Mouse (Mus musculus): ENCODE results near the gene Axin1. TPM values are rescaled to one million over a fixed set of nuclear protein-coding genes. Genes with fewer than 3 reads are reported as not detected.

Axin1 gene
- total and polyA plus RNA-seq, 3 experiments = 27.8 to 38.8 (median 28.5) TPM

DNA sequence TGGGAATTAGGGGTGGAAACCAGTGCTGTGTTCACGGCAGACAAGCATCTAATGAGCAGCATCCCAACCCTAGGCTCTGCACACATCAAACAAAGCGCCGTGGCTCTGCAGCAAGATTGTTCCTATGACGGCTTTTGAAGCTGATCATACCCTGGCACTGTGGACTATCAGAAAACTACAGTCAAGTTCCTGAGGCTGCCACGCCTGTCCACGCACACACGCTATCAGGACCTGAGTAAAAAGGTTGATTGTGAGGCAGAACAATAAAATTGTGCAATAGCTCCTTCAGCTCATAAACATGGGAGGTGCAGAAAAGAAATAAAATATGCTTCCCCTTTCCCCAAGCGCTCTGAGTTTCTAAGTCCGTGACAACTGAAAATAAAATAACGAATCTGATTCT is 99.2 kb downstream of the Axin1 start:
- peaks cover 0 to 14% of the 10 kb centered on the region in 2 experiments for H3K4me1 ChIP-seq (ENCODE audit: control insufficient read depth in 1 of 2, insufficient read depth in 2 of 2)

DNA sequence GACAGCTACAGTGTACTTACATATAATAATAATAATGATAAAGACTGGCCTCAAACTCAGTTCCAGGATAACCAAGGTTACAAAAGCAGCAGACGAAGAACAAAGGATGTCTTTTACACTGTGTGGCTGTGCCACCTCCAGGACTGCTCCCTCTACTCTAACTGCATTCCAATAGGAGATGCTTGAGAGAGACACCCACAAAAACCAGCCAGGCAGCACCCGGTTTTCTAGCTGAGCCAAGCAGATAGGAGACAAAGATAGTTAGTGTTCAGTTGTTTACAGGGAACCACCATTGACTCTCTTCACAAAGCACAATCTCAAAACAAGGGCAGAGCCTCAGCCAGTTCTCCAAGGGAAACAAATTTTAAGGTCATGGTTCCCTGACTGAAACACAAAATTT is 101.1 kb downstream of the Axin1 start:
- no peak overlapping the region for H3K4me2 ChIP-seq (ENCODE audit: insufficient read depth, low read depth, poor library complexity, severe bottlenecking)
- H3K9ac ChIP-seq (ENCODE audit: insufficient read depth, low read depth) = no peak overlapping the region
- H3K4me1 ChIP-seq (ENCODE audit: control insufficient read depth in 1 of 2, insufficient read depth in 2 of 2) = peaks cover 0 to 22% of the 10 kb centered on the region in 2 experiments
- H3K27me3 ChIP-seq (replicated peaks) = no peaks in the 10 kb centered on the region
- no peak for TF ChIP-seq HCFC1 (IDR thresholded peaks at IDR 0.05; ENCODE audit: low read depth, low read length)
- H3K9me3 ChIP-seq (replicated peaks; ENCODE audit: low read length) = no peaks in the 10 kb centered on the region
- in situ Hi-C loops (cut with MboI; ENCODE audit: low pct_ligation_motif_present, low pct_unique_long_range_greater_than_20kb, low sequenced_read_pairs) = no loop called here
- H3K79me2 ChIP-seq (replicated peaks; ENCODE audit: control insufficient read depth, extremely low read depth, insufficient read depth, poor library complexity, severe bottlenecking) = no peaks in the 10 kb centered on the region
- H3K27ac ChIP-seq (ENCODE audit: insufficient read depth, low read depth) = no peak overlapping the region
- H3K36me3 ChIP-seq (replicated peaks in 1 of 2; ENCODE audit: control insufficient read depth in 1 of 2, insufficient read depth in 1 of 2, low read length in 1 of 2) = no peaks in the 10 kb centered on the region
- no peak for DNase-seq (ENCODE audit: extremely low read depth)
- dilution Hi-C loops (cut with MboI; ENCODE audit: extremely low pct_ligation_motif_present, extremely low pct_unique_long_range_greater_than_20kb, low sequenced_read_pairs) = no loop called here
- no peak overlapping the region for H3K4me3 ChIP-seq (replicated peaks in 1 of 3; ENCODE audit: low read depth in 2 of 3, low read length in 2 of 3, poor library complexity in 1 of 3)

More for the DNA sequence above, 99.2 kb downstream of the Axin1 start:
- H3K27ac ChIP-seq (ENCODE audit: insufficient read depth, low read depth) = no peak overlapping the region
- H3K79me2 ChIP-seq (replicated peaks; ENCODE audit: control insufficient read depth, extremely low read depth, insufficient read depth, poor library complexity, severe bottlenecking) = no peaks in the 10 kb centered on the region
- dilution Hi-C loops (cut with MboI; ENCODE audit: extremely low pct_ligation_motif_present, extremely low pct_unique_long_range_greater_than_20kb, low sequenced_read_pairs) = no loop called here
- TF ChIP-seq MEF2A (IDR thresholded peaks at IDR 0.05; ENCODE audit: borderline replicate concordance, low read depth, low read length) (no peak), POLR2AphosphoS2 (IDR thresholded peaks at IDR 0.05; ENCODE audit: low read depth, low read length) (no peak), EP300 (IDR thresholded peaks at IDR 0.05; ENCODE audit: low read length) (no peak), NRF1 (IDR thresholded peaks at IDR 0.05; ENCODE audit: low read depth, low read length) (no peak), USF2 (conservative IDR thresholded peaks at IDR 0.05; ENCODE audit: low read depth, low read length) (no peak), RCOR1 (conservative IDR thresholded peaks at IDR 0.05; ENCODE audit: low read depth, low read length) (no peak)
- no peak for DNase-seq (ENCODE audit: extremely low read depth)
- peaks cover 2% of the 10 kb centered on the region for H3K9me3 ChIP-seq (replicated peaks; ENCODE audit: low read length)
- no peaks in the 10 kb centered on the region for H3K36me3 ChIP-seq (replicated peaks in 1 of 2; ENCODE audit: control insufficient read depth in 1 of 2, insufficient read depth in 1 of 2, low read length in 1 of 2)
- H3K9ac ChIP-seq (ENCODE audit: insufficient read depth, low read depth) = no peak overlapping the region
- no peak overlapping the region for H3K4me3 ChIP-seq (replicated peaks in 1 of 3; ENCODE audit: low read depth in 2 of 3, low read length in 2 of 3, poor library complexity in 1 of 3)
- no peaks in the 10 kb centered on the region for H3K27me3 ChIP-seq (replicated peaks)
- no peak overlapping the region for H3K4me2 ChIP-seq (ENCODE audit: insufficient read depth, low read depth, poor library complexity, severe bottlenecking)
- in situ Hi-C loops (cut with MboI; ENCODE audit: low pct_ligation_motif_present, low pct_unique_long_range_greater_than_20kb, low sequenced_read_pairs) = no loop called here

DNA sequence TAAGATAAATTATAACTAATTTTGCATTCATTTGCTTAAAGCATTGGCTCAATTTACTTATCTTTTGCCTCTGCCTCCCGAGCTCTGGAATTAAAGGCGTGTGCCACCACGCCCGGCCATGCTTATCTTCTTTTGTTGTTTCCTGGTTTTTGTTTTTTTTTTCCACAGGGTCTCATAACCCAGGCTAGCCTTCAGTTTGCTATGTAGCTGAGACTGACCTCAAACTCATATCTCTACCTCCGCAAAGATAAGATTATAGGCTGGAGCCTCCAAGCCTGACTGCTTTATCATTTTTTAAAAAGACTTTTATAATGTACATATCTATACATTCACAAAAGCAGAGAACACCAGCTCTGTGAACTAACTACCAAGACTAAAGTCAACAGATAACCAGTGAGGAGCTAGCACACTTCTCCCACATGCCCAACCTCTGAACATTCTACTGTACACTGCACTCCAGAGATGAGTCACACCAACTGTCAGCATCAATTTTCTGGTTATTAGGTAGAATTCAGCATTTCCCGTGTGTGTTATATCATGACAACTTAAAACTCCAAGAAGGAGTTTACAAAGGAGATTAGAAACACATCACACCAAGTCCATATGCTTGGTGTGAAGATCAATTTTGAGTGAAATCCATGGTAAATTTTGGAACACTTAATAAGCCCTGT is 101.8 kb downstream of the Axin1 start:
- TF ChIP-seq JUN (IDR thresholded peaks at IDR 0.05; ENCODE audit: insufficient read depth, low read depth, low read length) (peak; percentile 29; the same call in 1 of the 2 replicates), MYC (IDR thresholded peaks at IDR 0.05; ENCODE audit: low read depth, low read length) (no peak), IRF4 (IDR thresholded peaks at IDR 0.05; ENCODE audit: low read depth, low read length) (peak; percentile 67; the same call in 1 of the 2 replicates), BHLHE40 (IDR thresholded peaks at IDR 0.05; ENCODE audit: low read depth, low read length) (peak; percentile 65), JUND (conservative IDR thresholded peaks at IDR 0.05; ENCODE audit: low read depth, low read length) (peak; percentile 82)
- dilution Hi-C loops (cut with MboI; ENCODE audit: extremely low pct_ligation_motif_present, extremely low pct_unique_long_range_greater_than_20kb, low sequenced_read_pairs) (no loop called here), in situ Hi-C loops (cut with MboI; ENCODE audit: low pct_ligation_motif_present, low pct_unique_long_range_greater_than_20kb, low sequenced_read_pairs) (loop anchor here (5.0 kb wide), 1 partner anchor 48 kb away; no protein-coding TSS in a partner anchor)
- H3K9ac ChIP-seq (ENCODE audit: insufficient read depth, low read depth) = no peak overlapping the region
- H3K27me3 ChIP-seq (replicated peaks) = no peaks in the 10 kb centered on the region
- no peak for DNase-seq (ENCODE audit: extremely low read depth)
- H3K79me2 ChIP-seq (replicated peaks; ENCODE audit: control insufficient read depth, extremely low read depth, insufficient read depth, poor library complexity, severe bottlenecking) = no peaks in the 10 kb centered on the region
- H3K4me1 ChIP-seq (ENCODE audit: control insufficient read depth in 1 of 2, insufficient read depth in 2 of 2) = peaks cover 0 to 22% of the 10 kb centered on the region in 2 experiments
- H3K27ac ChIP-seq (ENCODE audit: insufficient read depth, low read depth) = no peak overlapping the region
- no peak overlapping the region for H3K4me3 ChIP-seq (replicated peaks in 1 of 3; ENCODE audit: low read depth in 2 of 3, low read length in 2 of 3, poor library complexity in 1 of 3)
- H3K9me3 ChIP-seq (replicated peaks; ENCODE audit: low read length) = peaks cover 3% of the 10 kb centered on the region
- no peak overlapping the region for H3K4me2 ChIP-seq (ENCODE audit: insufficient read depth, low read depth, poor library complexity, severe bottlenecking)
- H3K36me3 ChIP-seq (replicated peaks in 1 of 2; ENCODE audit: control insufficient read depth in 1 of 2, insufficient read depth in 1 of 2, low read length in 1 of 2) = no peaks in the 10 kb centered on the region

All from CH12.LX (cell line).